Mouse (Mus musculus) liver, embryonic 14.5 days (tissue): Measurements from ENCODE around the gene Setd7. TPM values are rescaled to one million over a fixed set of nuclear protein-coding genes. Genes with fewer than 3 reads are reported as not detected.
A peak's percentile ranks its signal among the peaks of the same experiment; 100 is the strongest.

Experiments used
- ATAC-seq: fragments of 200-750 bp; cut with Nextera tagmentation; 2 replicates; pipeline ENCODE4 v1.8.0; 2017; ENCODE audit warnings: moderate number of reproducible peaks, mild to moderate bottlenecking, moderate library complexity; ENCODE audit not compliant: insufficient read depth
- DNase-seq, 3 experiments: peaks; one replicate each; pipeline ENCODE4 v3.0.0-alpha.2; 2012 to 2013; ENCODE audit warnings: low read depth in 3 of 3, low spot score in 3 of 3
- H3K27ac ChIP-seq: fragments of 300-500 bp; sonication (generic); 2 replicates; pipeline ENCODE4 v1.5.1; 2014; ENCODE audit warnings: moderate library complexity, mild to moderate bottlenecking, control low read depth, inconsistent platforms
- H3K27me3 ChIP-seq: fragments of 300-500 bp; sonication (generic); 2 replicates; pipeline ENCODE4 v1.6.1; 2014; ENCODE audit warnings: mild to moderate bottlenecking, low read length, moderate library complexity; ENCODE audit not compliant: control insufficient read depth, insufficient read depth
- H3K36me3 ChIP-seq: fragments of 300-500 bp; sonication (generic); replicated peaks from 2 replicates; pipeline ENCODE4 v1.6.1; 2014; ENCODE audit warnings: low read depth; ENCODE audit not compliant: control insufficient read depth, insufficient read depth
- H3K4me1 ChIP-seq, 2 experiments: fragments of 200-500 bp in 1 of 2; fragments of 300-500 bp in 1 of 2; sonication (generic) in 1 of 2; replicated peaks; 2 replicates each; pipeline ENCODE4 v1.6.1; 2012 to 2014; ENCODE audit warnings: antibody characterized with exemption in 1 of 2, inconsistent platforms in 1 of 2, low read length in 1 of 2; ENCODE audit not compliant: control insufficient read depth in 2 of 2, insufficient read depth in 2 of 2
- H3K4me2 ChIP-seq: fragments of 300-500 bp; sonication (generic); 2 replicates; pipeline ENCODE4 v1.6.1; 2014; ENCODE audit warnings: low read depth, mild to moderate bottlenecking, control low read depth, moderate library complexity
- H3K4me3 ChIP-seq, 2 experiments: fragments of 200-500 bp in 1 of 2; fragments of 300-500 bp in 1 of 2; sonication (generic) in 1 of 2; 2 replicates each; pipeline ENCODE4 v1.5.1; 2012 to 2014; ENCODE audit warnings: low read depth in 2 of 2, low read length in 2 of 2, mild to moderate bottlenecking in 2 of 2, control low read depth in 1 of 2, inconsistent platforms in 1 of 2, moderate library complexity in 1 of 2; ENCODE audit not compliant: insufficient read depth in 1 of 2
- H3K9ac ChIP-seq: fragments of 300-500 bp; sonication (generic); replicated peaks from 2 replicates; pipeline ENCODE4 v1.6.1; 2014; ENCODE audit warnings: mild to moderate bottlenecking, control low read depth, moderate library complexity
- H3K9me3 ChIP-seq: fragments of 300-500 bp; sonication (generic); 2 replicates; pipeline ENCODE4 v1.6.1; 2016; ENCODE audit warnings: low read length, mixed read lengths; ENCODE audit not compliant: control insufficient read depth
- CTCF ChIP-seq: IDR thresholded peaks from 2 replicates; pipeline ENCODE4 v1.5.1; 2016; ENCODE audit warnings: antibody characterized with exemption, low read depth, control low read depth
- EP300 ChIP-seq: IDR thresholded peaks from 2 replicates; pipeline ENCODE4 v1.6.1; 2016; ENCODE audit warnings: antibody characterized with exemption, low read depth
- WGBS: fragments of 180-500 bp; shearing (Covaris S2); extraction: QIAGEN DNeasy Blood & Tissue Kit; methylation state at CpG from one replicate; pipeline ENCODE4 v1.1.7; 2014; ENCODE audit not compliant: insufficient replicate concordance; 5-methylcytosine and 5-hydroxymethylcytosine counted together
- polyA plus RNA-seq, 2 experiments: library from polyadenylated mRNA; depleted of rRNA in 1 of 2; stranded (reverse) in 1 of 2; unstranded in 1 of 2; fragments of >200 nt; fragmentation: Nextera tagmentation in 1 of 2; extraction: Ambion mirVana in 1 of 2; gene quantifications; 2 replicates each; pipeline versions ENCODE4 v1.2.1 to v1.2.3; 2012 to 2014

Setd7 gene
- polyA plus RNA-seq, 2 experiments: 1.0 to 1.8 TPM

DNA sequence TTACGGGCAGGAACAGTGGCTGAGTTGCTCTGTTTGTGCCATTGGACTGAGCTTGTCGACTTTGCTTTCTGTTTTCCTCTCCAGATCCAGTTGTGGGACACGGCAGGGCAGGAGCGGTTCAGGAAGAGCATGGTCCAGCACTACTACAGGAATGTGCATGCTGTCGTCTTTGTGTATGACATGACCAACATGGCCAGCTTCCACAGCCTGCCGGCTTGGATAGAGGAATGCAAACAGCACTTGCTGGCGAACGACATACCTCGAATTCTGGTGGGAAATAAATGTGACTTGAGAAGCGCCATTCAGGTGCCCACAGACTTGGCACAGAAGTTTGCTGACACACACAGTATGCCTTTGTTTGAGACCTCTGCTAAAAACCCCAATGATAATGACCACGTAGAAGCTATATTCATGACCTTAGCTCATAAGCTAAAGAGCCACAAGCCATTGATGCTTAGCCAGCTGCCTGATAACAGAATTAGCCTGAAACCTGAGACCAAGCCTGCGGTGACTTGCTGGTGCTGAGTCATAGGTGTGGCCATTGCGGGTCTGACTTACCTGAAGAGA is 67.3 kb downstream of the Setd7 start:
- no peak overlapping the region for H3K9ac ChIP-seq
- H3K36me3 ChIP-seq: no peaks in the 10 kb centered on the region
- H3K9me3 ChIP-seq: no peaks in the 10 kb centered on the region
- DNase-seq (no peak), ATAC-seq (no peak)
- H3K4me3 ChIP-seq: no peak overlapping the region
- H3K27ac ChIP-seq: no peak overlapping the region
- H3K27me3 ChIP-seq: no peaks in the 10 kb centered on the region
- TF ChIP-seq EP300: no peak
- TF ChIP-seq CTCF: no peak
- 83% methylated on average over 13 of the region's 13 CpGs for WGBS
- H3K4me2 ChIP-seq: no peak overlapping the region
- no peaks in the 10 kb centered on the region; a peak in 1 of 4 replicates for H3K4me1 ChIP-seq

DNA sequence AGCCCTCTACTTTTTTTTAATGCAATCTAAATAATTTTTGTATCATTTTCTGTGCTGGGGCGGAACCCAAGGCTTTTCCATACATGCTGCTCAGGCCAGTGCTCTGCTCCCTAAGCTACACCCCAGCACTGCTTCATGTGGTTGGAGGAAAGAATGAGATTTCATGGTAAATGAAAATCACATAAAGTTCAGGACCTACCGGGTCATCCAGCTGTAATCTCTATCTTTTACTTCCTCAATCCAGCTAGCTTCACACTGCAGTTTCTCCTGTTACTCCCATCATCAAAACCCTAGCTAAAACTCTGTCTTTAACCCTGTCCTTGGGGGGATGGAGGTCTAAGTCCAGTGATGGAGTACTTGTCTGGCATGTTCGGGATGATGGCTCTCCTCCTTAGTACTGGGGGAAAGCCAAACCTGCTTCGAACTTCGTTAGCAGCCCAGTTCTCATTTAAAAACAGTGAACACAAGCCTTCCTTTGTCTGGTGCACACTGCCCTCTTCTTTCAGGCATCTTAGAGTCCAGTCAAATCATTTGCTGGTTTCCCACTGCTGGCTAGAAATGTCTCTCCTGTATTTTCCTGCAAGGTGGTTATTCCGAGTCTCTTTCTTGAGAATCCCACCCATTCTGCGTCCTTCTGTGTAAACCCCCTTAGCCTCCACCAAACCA is 70.5 kb downstream of the Setd7 start:
- Histone ChIP-seq H3K27me3 (no peaks in the 10 kb centered on the region), H3K9ac (no peak overlapping the region), H3K9me3 (no peaks in the 10 kb centered on the region), H3K4me1 (no peaks in the 10 kb centered on the region; a peak in 1 of 4 replicates), H3K36me3 (no peaks in the 10 kb centered on the region), H3K4me2 (no peak overlapping the region), H3K27ac (no peak overlapping the region), H3K4me3 (no peak overlapping the region)
- DNase-seq (no peak), ATAC-seq (no peak)
- TF ChIP-seq CTCF (no peak), EP300 (no peak)
- WGBS: 68% methylated on average over 7 of the region's 7 CpGs

- Histone ChIP-seq H3K4me3 (no peak overlapping the region), H3K4me1 (peaks cover 5 to 8% of the 10 kb centered on the region in 2 experiments; a peak in 3 of 4 replicates), H3K4me2 (no peak overlapping the region), H3K36me3 (no peaks in the 10 kb centered on the region), H3K27me3 (no peaks in the 10 kb centered on the region), H3K27ac (no peak overlapping the region), H3K9ac (no peak overlapping the region), H3K9me3 (no peaks in the 10 kb centered on the region)
- 75% methylated on average over 4 of the region's 4 CpGs for WGBS
- DNase-seq (no peak), ATAC-seq (no peak)
- no peak for TF ChIP-seq CTCF
These were observed 74.0 kb downstream of the Setd7 start for GRCm38 (mm10) chr3:51486491-51487195.

- Histone ChIP-seq H3K4me1 (peaks cover 5 to 8% of the 10 kb centered on the region in 2 experiments; a peak in 3 of 4 replicates), H3K27ac (no peak overlapping the region), H3K4me3 (no peak overlapping the region; a peak in 1 of 4 replicates), H3K4me2 (peak overlapping the region; percentile 96), H3K9ac (no peak overlapping the region), H3K9me3 (no peaks in the 10 kb centered on the region), H3K27me3 (no peaks in the 10 kb centered on the region), H3K36me3 (no peaks in the 10 kb centered on the region)
- TF ChIP-seq EP300 (no peak), CTCF (no peak)
- 53% methylated on average over 4 of the region's 4 CpGs for WGBS
- DNase-seq (no peak), ATAC-seq (no peak)
These were observed 75.3 kb downstream of the Setd7 start for GRCm38 (mm10) chr3:51485347-51485746.

- DNase-seq (no peak), ATAC-seq (peak; percentile 7)
- Histone ChIP-seq H3K9me3 (no peaks in the 10 kb centered on the region), H3K27me3 (no peaks in the 10 kb centered on the region), H3K4me1 (peaks cover 5 to 8% of the 10 kb centered on the region in 2 experiments; a peak in 3 of 4 replicates), H3K27ac (peak overlapping the region; percentile 36), H3K36me3 (no peaks in the 10 kb centered on the region), H3K4me3 (peak overlapping the region; percentile 67 to 82), H3K9ac (peak overlapping the region; percentile 77), H3K4me2 (peak overlapping the region; percentile 96)
- WGBS: under 1% methylated on average over 33 of the region's 33 CpGs
- TF ChIP-seq EP300: no peak
- TF ChIP-seq CTCF: no peak
These were observed 76.3 kb downstream of the Setd7 start for GRCm38 (mm10) chr3:51484370-51484769.
